Mouse (Mus musculus): ENCODE results near the gene Krtap16-3.

Gene Krtap16-3

GRCm38 (mm10) chr16:88962773-88963172, at the start of gene Krtap16-3:
Gene Krtap16-3 (minus strand): TSS chr16:88962873.
- DNase-seq (ENCODE audit: low spot score in 2 of 2) = no peak

GRCm38 (mm10) chr16:89010659-89011058, 48.0 kb upstream of the Krtap16-3 start, which contains the start of gene Krtap22-2:
Gene Krtap22-2 (minus strand): TSS chr16:89010759.
- DNase-seq (ENCODE audit: low spot score in 2 of 2) = no peak

GRCm38 (mm10) chr16:88941106-88941505, 21.6 kb downstream of the Krtap16-3 start:
- DNase-seq (ENCODE audit: low spot score in 2 of 2) = no peak

GRCm38 (mm10) chr16:88938252-88938651, 24.4 kb downstream of the Krtap16-3 start:
- peak in 1 of 2 experiments; percentile 4 for DNase-seq (ENCODE audit: low spot score in 2 of 2)

GRCm38 (mm10) chr16:88932165-88932564, 30.5 kb downstream of the Krtap16-3 start, which contains the start of gene Krtap19-9b:
Gene Krtap19-9b (minus strand): TSS chr16:88932265.
- no peak for DNase-seq (ENCODE audit: low spot score in 2 of 2)

Measured in thymus, postnatal 10 days (tissue).